Mouse (Mus musculus) neutrophil, adult 5-6 weeks (primary cell): ENCODE results near the gene Rcan3. TPM values are rescaled to one million over a fixed set of nuclear protein-coding genes. Genes with fewer than 3 reads are reported as not detected.

Experiments
- ATAC-seq: fragments of 151-379, 151-347 bp; 2 replicates; pipeline ENCODE4 v1.8.0; 2017; ENCODE audit warnings: mild to moderate bottlenecking, moderate TSS enrichment; ENCODE audit not compliant: insufficient number of reproducible peaks, poor library complexity, low FRiP score, severe bottlenecking; ENCODE audit errors: extremely low read depth
- total RNA-seq: library from RNA; stranded (forward); fragments of 200-1000 nt; gene quantifications from 2 replicates; pipeline ENCODE4 v1.2.3, GENCODE M21; 2017

The Rcan3 gene
- 3.6 and 4.5 TPM in 2 replicates for total RNA-seq

GRCm38 (mm10) chr4:135433443-135434394 lies at the start of gene Rcan3:
Rcan3 (minus strand) TSS chr4:135433853.
- peak; percentile 59 for ATAC-seq

- ATAC-seq: no peak
Observed at GRCm38 (mm10) chr4:135480370-135480769, 46.7 kb upstream of the Rcan3 start.

GRCm38 (mm10) chr4:135477851-135478250 lies 44.2 kb upstream of the Rcan3 start:
- ATAC-seq: no peak

- no peak for ATAC-seq
Observed at GRCm38 (mm10) chr4:135463406-135463805, 29.8 kb upstream of the Rcan3 start.

GRCm38 (mm10) chr4:135453572-135453971 lies 19.9 kb upstream of the Rcan3 start:
- ATAC-seq: no peak

GRCm38 (mm10) chr4:135453164-135453563 lies 19.5 kb upstream of the Rcan3 start:
- ATAC-seq: no peak

GRCm38 (mm10) chr4:135451360-135452015 lies 17.8 kb upstream of the Rcan3 start:
- no peak for ATAC-seq

GRCm38 (mm10) chr4:135442473-135442872 lies 8.8 kb upstream of the Rcan3 start:
- ATAC-seq: no peak

GRCm38 (mm10) chr4:135439904-135440522 lies 6.4 kb upstream of the Rcan3 start:
- peak; percentile 57 for ATAC-seq

GRCm38 (mm10) chr4:135439188-135439647 lies 5.6 kb upstream of the Rcan3 start:
- peak; percentile 90 for ATAC-seq

GRCm38 (mm10) chr4:135437924-135438323 lies 4.3 kb upstream of the Rcan3 start:
- ATAC-seq: no peak

- ATAC-seq: no peak
Observed at GRCm38 (mm10) chr4:135436291-135436690, 2.6 kb upstream of the Rcan3 start.

- ATAC-seq: no peak
Observed at GRCm38 (mm10) chr4:135434395-135434789, 739 bp upstream of the Rcan3 start.

- ATAC-seq: no peak
Observed at GRCm38 (mm10) chr4:135433086-135433442, 589 bp downstream of the Rcan3 start.

- ATAC-seq: no peak
Observed at GRCm38 (mm10) chr4:135429990-135430760, 3.5 kb downstream of the Rcan3 start.

GRCm38 (mm10) chr4:135429383-135429782 lies 4.3 kb downstream of the Rcan3 start:
- ATAC-seq: no peak

GRCm38 (mm10) chr4:135426587-135426986 lies 7.1 kb downstream of the Rcan3 start:
- ATAC-seq: no peak

GRCm38 (mm10) chr4:135425625-135426024 lies 8.0 kb downstream of the Rcan3 start:
- no peak for ATAC-seq

GRCm38 (mm10) chr4:135420961-135421360 lies 12.7 kb downstream of the Rcan3 start:
- ATAC-seq: no peak
